Mouse (Mus musculus) adrenal gland, adult 10 weeks (tissue): ENCODE results near the gene Syt2. TPM values are rescaled to one million over a fixed set of nuclear protein-coding genes. Genes with fewer than 3 reads are reported as not detected.

Experiments used
- polyA plus RNA-seq: library from polyadenylated mRNA; stranded (reverse); fragments of 350-450 nt; fragmentation: Illumina TruSeq; extraction: RNeasy Lipid Tissue Mini Kit (QIAGEN cat#74804); gene quantifications from one replicate; pipeline ENCODE4 v1.2.3, GENCODE M21; 2014; ENCODE audit warnings: low read depth, low replicate concordance

Gene Syt2
- not detected for polyA plus RNA-seq

DNA sequence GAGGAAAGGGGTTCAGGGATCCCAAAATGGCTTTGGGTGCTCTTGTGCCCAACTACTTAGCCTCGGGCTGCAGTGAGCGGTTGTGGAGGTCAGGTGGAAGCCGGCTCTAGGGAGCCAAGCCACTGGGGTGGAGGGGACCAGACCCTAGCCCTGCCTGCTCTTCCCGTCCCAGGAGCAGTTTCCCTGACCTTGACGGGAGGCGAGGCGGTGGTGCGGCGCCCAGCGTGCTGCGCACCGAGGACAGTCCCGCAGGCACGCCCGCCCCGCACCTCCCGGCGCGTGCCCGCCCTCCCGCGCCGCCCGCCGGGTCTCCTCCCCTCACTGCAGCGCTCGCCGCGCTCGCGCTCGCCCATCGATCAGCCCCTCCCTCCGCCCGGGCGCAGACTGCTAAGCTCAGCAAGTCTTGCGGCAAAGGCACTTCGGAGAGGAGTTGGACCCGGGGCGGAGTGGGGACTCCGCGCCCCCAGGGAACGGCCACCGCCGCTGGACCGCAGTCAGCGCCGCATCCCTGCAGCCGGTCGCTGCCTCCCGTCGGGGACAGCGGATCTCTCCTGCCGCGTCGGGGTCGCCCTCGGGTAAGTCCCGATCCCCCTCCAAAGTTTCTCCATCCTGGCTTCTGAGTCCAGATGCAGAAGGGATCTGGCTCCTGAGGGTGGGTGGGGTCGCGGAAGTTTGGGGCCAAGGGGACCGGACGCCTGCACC, at the start of gene Syt2:
Syt2 (plus strand) TSS at position 417 of the 702 bp plus-strand sequence.

Other genes with a start within 250 kb of the Syt2 start
- gene Cyb5r1, start 241.1 kb upstream of the Syt2 start, polyA plus RNA-seq: 27.2 TPM
- gene Adipor1, start 231.3 kb upstream of the Syt2 start, polyA plus RNA-seq: 92.5 TPM
- gene Klhl12, start 191.1 kb upstream of the Syt2 start, polyA plus RNA-seq: 35.5 TPM
- 67.6 TPM for gene Rabif, start 152.0 kb upstream of the Syt2 start, polyA plus RNA-seq
- gene Mgat4e, start 97.0 kb upstream of the Syt2 start, polyA plus RNA-seq: not detected
- gene Kdm5b, start 86.5 kb upstream of the Syt2 start, polyA plus RNA-seq: 21.9 TPM